Mouse (Mus musculus) urinary bladder, postnatal 4 days (tissue): ENCODE measurements around the gene Serpina3b.
"Not testable (repeated sequence)": the region's sequence is repeated elsewhere in the genome, so short reads cannot be mapped to it uniquely, and the experiment has no call there.

ENCODE experiments used
- DNase-seq, 2 experiments: peaks; one replicate each; pipeline ENCODE4 v3.0.0; 2021 to 2022; ENCODE audit warnings: low spot score in 2 of 2

Serpina3b gene

DNA sequence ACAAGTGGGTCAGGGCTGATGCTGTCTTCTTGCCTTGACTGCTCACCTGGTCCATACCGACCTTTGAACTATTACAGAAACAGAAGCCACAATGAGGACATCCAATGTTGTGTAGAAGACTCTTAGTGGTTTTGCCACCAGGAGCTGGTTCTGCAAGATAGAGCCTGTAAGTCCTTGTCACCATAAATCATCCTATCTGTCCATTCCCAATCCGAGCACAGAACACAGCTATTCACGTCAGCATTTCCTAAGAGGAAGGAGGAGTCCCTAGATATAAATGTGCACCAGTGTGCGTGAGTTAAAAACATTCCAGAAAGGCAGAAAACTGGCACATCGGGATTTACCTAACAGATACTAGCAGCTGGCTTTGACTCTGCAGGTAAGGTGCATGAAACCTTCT lies at the start of gene Serpina3b:
TSS of gene Serpina3b (plus strand) at position 301 of the 400 bp plus-strand sequence.
- no peak for DNase-seq

DNA sequence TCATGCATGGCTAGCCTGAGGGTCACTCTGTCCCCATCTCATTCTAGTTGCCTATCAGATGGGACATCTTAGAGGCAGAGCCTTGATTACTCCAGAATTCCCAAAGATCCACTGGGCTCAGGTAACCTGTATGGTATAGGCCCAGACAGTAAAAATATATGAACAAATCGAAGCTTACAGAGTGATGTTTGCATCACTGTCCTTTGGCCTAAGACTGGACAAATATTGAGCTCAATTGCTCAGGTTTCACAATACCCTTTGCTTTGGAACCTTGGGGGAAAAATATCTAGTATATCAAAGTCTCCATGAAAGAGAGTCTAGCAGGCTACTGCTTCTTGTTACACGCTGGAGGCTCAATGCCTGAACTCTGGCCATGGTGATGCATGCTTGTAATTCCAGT lies 37.7 kb upstream of the Serpina3b start:
- DNase-seq = no peak

DNA sequence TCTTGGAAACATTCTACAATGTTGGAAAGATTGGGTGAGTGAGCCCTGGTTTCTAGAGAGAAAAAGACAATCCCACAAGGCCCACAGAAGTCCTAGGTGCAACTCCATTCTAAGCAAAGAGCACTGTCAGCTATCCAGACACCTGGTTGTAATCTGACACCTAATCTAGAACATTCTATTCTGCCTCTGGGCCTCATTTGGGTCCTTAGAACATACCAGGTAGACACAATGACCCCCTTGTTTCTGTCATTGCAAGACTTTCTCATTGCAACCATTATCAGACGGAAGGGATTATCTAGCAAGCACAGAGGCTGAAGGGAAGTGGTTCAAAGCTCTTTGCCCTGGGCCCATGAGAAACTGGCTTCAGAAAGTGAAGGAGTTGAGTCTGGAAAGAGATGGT lies 36.5 kb upstream of the Serpina3b start:
- no peak for DNase-seq

DNA sequence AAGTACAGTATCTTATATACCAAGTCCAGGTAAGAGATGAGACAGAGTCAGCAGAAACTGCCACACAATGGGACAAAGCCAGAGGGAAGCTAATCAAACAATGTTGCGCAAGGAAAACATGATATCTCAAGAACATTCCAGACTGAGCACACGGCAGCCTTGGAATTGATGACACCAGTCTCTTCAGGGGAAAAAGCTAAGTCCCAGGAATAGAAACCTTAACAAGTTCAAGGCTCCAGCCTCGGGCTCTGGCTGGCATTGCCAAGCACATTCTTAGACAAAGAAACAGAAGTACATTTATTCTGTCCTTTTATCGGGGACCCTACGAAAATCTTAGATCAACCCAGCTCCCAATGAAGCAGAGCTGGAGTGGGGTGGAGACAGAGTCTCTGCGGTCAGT lies 27.0 kb upstream of the Serpina3b start, which contains the start of gene Serpina5:
TSS of gene Serpina5 (plus strand) at position 346 of the 400 bp plus-strand sequence.
- no peak for DNase-seq

DNA sequence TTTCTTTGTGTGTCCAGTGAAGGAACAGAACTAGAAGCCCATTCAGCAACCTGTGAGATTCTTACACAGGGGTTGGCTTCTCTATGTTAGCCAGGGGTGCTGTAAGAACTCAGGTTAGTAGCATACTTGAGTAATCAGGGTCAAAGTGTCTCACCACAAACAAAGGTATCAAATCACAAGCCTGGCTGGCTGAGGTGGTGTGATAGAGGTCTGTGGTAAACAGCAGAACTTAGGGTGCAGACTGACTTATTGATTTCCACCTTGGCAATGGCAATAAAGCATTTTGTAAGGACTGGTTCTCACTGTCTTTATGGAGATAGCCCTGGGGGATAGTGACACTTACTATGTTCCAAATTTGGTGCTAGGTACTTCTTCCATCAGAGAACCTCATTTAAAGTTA lies 21.9 kb upstream of the Serpina3b start:
- DNase-seq = no peak

DNA sequence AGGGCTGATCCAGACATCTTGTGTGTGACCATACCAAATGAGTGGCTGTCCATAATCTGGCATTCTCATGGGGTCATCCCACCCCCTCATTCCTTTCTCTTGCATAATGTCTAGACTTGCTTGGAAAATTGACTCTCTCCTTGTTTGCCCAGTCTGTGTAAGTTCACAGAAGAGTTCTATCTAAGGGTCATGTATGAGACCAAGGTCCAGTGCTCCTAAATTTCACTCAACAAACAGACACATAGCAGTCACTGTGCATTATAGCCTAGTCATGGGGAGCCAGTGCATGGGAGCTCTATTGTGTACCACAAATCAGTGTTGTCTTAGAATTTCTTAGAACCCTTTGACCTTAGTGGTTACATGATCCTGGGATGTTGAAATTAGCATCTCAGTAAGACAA lies 20.9 kb upstream of the Serpina3b start:
- DNase-seq = no peak

DNA sequence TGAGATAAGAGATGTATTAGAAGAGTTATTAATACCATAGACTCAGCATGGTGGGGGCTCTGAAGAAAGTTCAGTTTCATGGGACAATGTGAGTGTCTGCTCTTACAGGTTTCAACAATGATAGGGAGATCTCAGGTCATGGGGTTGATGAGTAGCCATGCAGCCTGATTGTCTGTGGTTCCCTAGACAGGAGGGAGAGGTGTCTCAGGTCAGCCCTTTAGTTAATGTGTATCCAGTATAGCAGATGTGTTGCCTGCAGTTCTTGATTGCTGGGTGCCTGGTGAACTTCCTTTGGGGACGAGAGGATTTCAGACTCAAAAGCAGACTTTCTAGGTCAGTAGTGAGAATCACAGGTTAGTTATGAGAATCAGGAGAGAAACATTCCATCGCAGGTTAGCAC lies 19.3 kb upstream of the Serpina3b start:
- no peak for DNase-seq

DNA sequence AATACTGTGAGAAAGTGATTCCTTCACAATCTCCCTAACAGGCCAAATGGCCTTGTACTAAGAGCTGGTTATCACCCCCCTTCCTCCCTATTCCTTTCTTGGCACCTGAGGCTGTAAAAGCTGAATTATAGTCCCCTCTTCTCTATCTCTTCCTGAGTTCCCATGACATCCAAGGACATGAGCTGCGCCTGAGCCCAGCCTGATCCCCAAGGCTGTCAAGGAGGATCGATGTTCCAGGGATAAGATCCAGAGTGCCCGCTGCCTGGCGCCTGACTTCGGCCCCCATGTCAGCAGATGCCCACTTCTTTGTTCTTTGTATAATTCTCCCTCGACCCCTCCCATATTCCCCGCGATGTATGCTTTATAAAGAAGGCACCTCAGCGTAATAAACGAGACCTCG lies 15.5 kb upstream of the Serpina3b start, which contains the start of gene Serpina3a:
TSS of gene Serpina3a (plus strand) at position 392 of the 400 bp plus-strand sequence.
- DNase-seq = not testable (repeated sequence)

DNA sequence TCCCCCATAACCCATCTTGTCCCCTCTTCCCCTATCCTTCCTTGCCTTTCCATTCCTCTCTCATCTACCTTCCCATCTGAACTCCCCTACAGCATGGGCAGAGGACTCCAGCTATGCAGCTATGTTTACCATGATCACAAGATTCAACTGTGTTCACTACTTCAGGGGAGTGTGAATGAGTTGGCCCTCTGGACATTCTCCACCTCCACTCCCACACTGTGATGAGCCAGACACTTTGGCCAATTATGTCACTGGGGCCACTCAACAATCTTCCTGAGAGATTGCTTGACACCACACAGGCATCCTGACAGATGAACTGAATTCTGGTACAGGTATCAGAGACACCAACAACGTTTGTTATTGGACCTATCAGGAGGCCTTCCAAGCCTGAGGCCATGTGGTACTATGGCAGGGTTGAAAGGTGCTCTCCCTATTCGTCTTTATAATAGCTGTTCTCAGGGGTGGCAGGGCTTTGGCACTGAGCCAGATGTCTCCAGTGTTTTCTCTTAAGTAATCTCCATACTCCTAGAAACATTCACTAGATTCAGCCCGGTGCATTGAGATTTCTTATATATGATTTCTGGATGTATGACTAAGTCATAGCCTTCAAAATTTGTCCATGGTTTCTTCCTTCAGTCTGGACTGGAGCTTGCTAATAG lies 12.7 kb upstream of the Serpina3b start:
- no peak for DNase-seq

DNA sequence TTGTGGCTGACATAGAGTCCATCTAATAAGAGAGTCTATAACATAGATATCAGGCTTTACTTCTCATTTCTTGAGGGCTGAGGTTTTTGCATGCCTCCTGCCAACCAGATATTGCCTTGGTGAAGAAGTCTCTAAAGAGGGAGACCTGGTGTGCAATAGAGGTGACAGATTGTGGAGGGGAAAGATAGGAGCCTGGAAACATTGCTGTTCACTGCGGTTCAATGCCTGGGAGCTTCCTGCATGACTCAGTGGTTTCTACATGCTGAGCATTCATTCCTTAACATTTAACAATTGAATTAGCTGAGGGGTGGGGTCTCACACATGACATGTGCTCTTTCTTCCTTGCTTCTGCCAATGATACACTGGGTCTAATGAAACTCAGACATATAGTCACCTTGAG lies 4.7 kb upstream of the Serpina3b start:
- no peak for DNase-seq

DNA sequence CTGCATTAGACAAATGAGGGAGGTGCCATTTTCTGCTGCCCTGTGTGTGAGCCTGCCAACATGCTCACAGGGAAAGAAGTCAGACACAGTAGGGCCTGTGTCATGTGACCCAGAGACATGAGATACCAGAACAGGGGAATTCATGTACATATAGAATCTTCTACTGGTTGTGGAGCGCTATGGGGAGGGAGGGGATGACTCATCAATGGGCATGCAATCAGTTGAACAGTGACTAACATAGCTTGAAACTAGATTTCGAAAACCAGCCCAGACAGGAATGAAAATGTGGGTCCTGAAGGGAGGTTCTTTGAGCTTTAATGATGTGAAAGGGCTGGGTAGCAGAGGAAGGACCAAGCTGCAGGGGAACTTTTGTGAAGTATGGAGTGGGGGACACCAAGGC lies 3.8 kb upstream of the Serpina3b start:
- no peak for DNase-seq

DNA sequence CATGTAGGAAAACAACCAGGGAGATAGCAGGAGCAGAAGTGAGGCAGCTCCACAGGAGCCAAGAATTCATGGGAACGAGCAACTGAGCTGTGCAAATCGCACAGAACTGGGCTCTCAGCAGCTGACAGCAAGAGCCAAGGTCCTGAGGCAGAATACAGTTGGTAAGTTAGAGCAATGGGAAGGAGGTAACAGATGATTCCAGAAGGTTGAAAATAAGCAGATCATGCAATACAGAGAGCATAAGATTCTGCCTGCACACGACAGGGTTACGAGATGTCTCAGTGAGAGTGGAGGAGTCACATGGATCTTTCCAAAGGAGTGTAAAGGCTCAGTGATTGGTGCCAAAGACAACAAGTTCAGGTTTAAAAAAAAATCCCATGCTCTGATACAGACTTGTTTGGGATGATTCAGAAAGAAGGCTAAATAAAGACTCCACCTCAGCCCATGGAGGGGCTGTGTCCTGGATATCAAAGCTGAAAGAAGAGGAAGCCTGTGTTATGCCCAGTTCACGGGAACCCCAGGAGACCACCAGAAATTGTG lies 2.7 kb upstream of the Serpina3b start:
- DNase-seq = no peak

DNA sequence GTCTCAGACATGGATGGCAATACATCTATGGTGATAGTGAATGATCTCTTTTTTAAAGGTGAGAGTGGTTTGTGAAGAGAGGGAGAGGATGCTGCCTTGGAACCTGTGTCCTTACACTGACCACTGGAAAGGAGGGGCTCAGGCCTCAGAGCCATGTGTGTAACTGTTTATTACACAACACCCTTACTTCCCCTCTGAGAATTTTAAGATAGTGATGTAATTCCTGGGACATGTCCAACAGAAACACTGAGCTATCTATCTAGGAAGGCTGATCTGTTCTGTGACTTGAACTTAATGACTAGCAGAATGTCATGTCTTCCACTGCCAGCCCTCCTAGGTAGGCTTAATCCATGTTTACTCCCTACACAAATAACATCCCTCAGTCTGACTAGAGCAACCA lies 3.2 kb downstream of the Serpina3b start:
- DNase-seq = no peak

DNA sequence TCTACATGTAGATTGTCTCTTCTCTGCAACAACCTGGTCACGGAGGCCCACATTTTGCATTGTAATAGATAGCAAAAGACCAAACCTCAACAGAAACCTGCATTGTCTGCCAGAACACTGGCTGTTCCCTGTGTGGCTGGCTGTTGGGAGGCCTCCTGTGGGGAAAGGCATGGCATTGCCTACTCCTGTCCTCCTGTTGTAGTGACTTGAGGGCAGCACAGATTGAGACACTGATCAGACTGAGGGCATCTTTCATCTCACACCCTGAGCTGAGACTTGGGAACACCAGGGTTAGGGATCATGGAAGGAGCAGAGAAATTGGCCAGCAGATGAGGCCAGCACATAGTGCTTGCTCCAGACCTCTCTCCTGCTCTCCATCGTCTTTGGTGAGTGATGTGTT lies 10.4 kb downstream of the Serpina3b start:
- DNase-seq = peak in 1 of 2 experiments; percentile 42

DNA sequence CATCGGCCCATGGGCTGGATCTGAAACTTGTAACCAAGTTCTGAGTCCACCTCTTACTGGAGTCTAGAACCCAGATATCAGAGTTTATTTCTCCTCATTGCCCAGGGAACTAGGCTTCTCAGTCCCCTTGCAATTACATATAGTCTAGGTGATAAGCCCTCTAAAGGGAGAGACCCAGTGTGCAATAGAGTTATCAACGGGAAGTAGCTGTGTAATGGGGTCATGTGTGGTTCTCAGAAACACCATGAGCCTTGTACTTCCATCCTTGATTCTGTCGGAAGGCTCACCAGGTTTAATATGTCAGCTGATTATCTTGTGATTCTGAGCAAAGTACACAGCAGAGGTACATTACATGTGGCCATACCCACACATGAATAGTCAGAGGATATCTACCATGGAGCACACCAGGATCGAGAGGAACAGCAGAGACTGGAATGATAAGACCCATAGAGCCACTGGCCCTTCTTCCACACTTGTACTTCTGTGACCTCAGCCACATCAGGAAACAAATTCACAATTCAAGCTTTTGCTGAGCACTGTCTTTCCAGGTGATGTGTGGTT lies 12.8 kb downstream of the Serpina3b start:
- DNase-seq = no peak

DNA sequence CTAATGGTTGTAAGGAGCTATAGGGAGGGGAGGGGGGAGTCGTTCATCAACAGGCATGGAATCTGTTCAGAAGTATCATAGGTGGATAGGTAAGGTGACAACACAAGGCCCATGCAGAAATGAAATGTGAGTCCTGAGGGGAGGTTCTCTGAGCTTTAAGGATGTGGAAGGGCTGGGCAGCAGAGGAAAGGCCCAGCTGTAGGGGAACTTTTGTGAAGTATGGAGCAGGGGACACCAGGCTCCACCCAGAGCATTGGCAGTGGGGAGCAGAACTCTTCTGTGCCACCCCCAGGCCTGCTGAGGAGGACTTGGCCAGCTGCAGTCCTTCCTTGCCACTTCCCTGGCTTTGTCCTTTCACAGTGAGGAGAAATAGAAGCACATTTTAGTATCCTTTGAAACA lies 13.7 kb downstream of the Serpina3b start:
- peak in 1 of 2 experiments; percentile 14 for DNase-seq

DNA sequence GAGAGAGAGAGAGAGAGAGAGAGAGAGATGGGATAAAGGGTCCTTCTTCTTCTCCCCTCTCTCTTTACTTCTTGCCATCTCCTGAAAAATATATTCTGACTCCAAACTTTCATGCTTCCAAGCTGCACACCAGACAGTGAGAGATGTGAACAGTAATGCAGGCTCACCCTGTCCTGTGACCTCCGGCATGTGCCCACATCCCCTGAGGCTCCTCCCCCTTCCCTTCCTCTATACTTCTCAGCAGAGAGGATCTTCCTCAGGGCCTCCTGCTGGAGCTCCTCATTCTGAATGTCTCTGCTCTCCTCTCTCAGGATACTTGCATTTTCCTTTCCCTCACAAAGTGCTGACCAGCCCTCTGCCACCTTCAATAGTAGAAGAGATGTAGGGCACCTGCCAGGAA lies 14.6 kb downstream of the Serpina3b start:
- peak in 1 of 2 experiments; percentile 16 for DNase-seq

DNA sequence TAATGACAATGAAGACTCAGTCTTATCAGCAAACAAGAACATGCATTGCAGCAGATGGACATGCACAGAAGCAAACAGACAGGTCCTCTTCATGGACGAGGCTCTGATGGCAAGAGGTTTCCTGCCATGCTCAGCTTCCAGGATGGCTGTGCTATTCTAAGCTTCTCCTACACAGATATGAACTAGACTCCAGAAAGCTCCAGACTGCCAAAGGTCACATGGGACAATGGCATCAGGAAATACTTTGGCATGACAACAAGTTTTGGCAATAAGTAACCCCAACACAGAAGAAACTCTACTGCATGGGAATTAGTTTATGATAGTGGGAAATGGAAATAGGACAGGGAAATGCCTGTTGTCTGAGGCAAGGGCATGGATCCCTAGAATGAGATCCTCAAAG lies 15.5 kb downstream of the Serpina3b start:
- DNase-seq = peak in 1 of 2 experiments; percentile 2

DNA sequence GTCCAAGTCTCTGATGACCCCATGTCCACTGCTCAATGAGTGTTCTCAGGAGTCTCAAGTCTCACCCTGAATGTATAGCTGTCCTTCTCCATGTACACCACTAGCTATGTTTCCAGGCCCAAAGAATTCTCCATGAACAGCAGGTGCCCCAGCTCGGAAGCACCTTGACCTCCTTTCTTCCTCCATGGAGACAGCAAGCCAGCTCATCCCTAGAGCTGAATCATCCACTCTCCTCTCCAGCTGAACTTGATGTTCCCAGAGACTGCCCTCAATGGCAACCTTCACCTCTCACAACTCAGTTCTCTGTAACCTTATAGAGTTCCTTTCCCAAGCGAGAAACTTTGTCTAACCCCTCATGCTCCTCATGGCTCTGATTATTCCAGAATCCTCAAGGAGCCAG lies 17.8 kb downstream of the Serpina3b start:
- no peak for DNase-seq

DNA sequence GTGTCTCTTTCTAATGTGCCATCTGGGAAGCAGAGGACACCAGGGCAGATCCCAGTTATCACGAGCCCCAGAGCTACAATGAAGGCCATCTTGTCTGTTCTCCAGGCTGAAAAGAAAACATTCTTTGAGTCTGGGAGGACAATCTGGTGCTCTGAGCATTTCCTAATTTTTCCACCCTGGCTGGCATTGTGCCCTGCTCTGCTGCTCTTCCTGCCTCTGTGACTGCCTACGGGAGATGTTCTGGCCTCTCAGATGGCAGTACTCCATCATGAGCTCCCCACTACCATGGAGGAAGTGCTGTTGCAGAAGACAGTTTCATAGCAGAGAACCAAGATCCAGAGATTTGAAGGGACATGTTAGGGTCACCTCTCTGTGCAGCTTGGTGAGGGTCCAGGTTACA lies 24.2 kb downstream of the Serpina3b start:
- no peak for DNase-seq

DNA sequence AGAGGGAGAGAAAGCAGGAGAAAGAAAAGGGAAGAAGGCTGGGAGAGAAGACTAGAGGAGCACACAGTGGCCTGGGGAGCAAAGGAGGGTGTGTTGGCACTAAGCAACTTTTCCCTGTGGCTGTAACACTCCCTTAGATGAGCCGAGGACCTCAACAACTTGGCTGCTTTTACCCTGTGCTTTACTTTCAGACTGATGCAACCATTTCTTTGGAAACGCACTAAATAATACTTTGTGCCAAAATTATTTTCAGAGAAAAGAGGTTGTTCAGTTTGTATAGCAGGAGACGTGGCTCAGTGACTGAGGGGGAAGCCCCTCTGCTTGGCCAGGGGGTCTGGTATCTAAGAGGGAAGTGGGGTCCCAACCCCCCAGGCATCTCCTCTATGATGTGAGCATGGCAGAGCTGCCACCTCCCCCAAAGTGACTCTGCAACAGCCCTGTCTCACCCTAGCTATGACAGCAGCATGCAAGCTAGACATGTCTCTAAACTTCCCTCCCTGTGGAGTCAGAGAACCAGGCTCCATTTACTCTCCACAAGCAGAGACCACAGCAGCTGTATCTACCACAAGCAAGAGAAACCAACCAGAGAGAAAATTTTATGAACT lies 25.3 kb downstream of the Serpina3b start:
- no peak for DNase-seq

DNA sequence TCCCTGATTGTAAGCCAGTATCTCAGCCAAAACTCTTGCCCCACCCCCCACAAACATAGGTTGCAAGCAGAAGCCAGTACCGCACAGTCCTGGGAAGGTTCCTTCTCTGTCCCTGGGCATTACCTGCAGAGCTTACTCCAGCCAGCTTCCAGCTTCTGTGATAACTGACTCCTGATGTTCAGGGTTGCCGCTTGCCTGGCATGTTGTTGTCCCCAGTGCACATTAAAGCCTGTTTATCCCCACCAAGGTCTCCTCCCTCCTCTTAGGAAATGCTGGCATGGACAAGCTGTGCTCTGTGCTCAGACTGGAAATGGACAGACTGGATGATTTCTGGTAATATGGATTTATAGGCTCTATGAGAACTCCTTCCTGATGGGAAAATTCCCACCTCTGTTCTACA lies 25.9 kb downstream of the Serpina3b start, which contains the start of gene Serpina3c:
TSS of gene Serpina3c (minus strand) at position 215 of the 400 bp plus-strand sequence.
- no peak for DNase-seq

DNA sequence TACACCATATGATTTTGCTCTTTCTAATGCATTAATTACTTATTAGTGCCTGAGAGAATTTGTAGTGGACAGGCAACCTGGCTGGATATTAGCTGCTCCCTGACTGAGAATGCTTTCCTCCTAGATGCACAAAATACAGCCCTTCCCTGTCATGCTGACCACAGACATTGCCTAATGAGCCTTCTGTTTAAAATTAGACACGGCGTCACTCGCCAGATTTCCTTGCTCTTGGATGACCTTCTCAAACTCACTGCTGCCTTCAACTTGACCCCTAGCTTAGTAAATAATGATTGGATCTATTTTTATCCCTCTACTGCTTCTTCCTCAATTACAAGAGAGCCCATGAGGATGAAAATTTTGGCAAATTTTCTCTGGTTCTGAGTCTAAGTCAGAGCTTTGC lies 47.0 kb downstream of the Serpina3b start:
- peak in 1 of 2 experiments; percentile 11 for DNase-seq
